Mouse (Mus musculus): ENCODE measurements around the gene Gm20388. TPM values are rescaled to one million over a fixed set of nuclear protein-coding genes. Genes with fewer than 3 reads are reported as not detected.

The Gm20388 gene
- polyA plus RNA-seq, 1 experiment from 2014 or later: not detected

DNA sequence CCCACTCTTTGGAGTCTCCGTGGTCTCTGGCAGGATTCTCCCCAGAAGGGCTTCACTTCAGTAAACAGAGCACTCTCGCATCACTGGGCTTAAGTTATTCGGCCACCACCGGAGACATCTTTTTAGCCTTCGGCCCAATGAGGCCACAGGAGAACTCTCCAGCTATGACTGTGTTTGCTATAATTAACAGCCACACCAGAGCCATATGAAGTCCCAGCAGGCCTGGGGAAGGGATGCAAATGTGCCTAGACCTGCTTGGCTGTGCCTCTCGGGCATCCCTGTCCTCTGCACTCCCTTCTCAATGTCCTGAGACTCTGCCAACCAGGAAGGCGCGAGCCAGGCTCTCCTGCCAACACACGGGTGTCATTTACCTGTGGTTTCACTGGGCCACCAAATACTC, 1946.7 kb downstream of the Gm20388 start:
- WGBS: 63% methylated on average over 9 of the region's 9 CpGs
- peaks cover 14% of the 10 kb centered on the region for H3K4me1 ChIP-seq
- no peak overlapping the region for H3K27ac ChIP-seq (replicated peaks)
- H3K4me3 ChIP-seq: no peak overlapping the region
- no peaks in the 10 kb centered on the region for H3K36me3 ChIP-seq
- no peak overlapping the region for H3K4me2 ChIP-seq
- peaks cover 19% of the 10 kb centered on the region; the same call in 1 of the 2 replicates for H3K27me3 ChIP-seq (replicated peaks)
- H3K9ac ChIP-seq: no peak overlapping the region
- H3K9me3 ChIP-seq: no peaks in the 10 kb centered on the region
- ATAC-seq (ENCODE audit: extremely low read depth, insufficient number of reproducible peaks, low FRiP score, low TSS enrichment): no peak

DNA sequence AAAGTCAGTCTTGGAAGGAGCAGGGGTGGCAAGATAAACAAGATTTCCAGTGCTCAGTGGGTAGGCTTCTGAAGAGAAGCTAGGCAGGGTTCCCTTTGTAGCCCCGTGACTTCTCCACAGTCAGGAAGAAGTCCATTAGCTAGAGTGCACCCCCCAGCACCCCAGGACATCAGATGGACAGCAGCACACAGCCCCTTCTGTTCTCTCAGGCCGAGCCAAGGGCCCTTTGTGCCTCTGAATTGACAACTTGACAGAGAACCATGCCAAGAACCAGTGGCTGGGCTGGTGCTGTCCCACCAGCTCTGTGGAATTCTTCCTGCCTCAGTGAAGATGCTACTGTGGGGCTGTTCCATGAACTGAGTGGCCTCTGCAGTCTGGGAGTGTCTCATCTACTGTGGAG, 1947.1 kb downstream of the Gm20388 start:
- WGBS: 45% methylated on average over 2 of the region's 2 CpGs
- ATAC-seq (ENCODE audit: extremely low read depth, insufficient number of reproducible peaks, low FRiP score, low TSS enrichment): no peak
- no peak overlapping the region for H3K4me3 ChIP-seq

GRCm38 (mm10) chr8:121861276-121861675, 1950.6 kb downstream of the Gm20388 start:
- 45% methylated on average over 6 of the region's 6 CpGs for WGBS
- H3K9me3 ChIP-seq: no peaks in the 10 kb centered on the region
- ATAC-seq (ENCODE audit: extremely low read depth, insufficient number of reproducible peaks, low FRiP score, low TSS enrichment): no peak; the same call in 1 of the 2 replicates
- no peak overlapping the region for H3K9ac ChIP-seq
- no peaks in the 10 kb centered on the region for H3K36me3 ChIP-seq
- no peak overlapping the region for H3K4me3 ChIP-seq
- no peaks in the 10 kb centered on the region for H3K4me1 ChIP-seq
- H3K27ac ChIP-seq (replicated peaks): no peak overlapping the region
- no peak overlapping the region for H3K4me2 ChIP-seq
- H3K27me3 ChIP-seq (replicated peaks): peaks cover 16% of the 10 kb centered on the region; the same call in 1 of the 2 replicates

More for the DNA sequence above, 1947.1 kb downstream of the Gm20388 start:
- H3K27me3 ChIP-seq (replicated peaks): peaks cover 16% of the 10 kb centered on the region; the same call in 1 of the 2 replicates
- no peaks in the 10 kb centered on the region for H3K9me3 ChIP-seq
- H3K9ac ChIP-seq: no peak overlapping the region
- no peak overlapping the region for H3K4me2 ChIP-seq
- peaks cover 10% of the 10 kb centered on the region for H3K4me1 ChIP-seq
- H3K27ac ChIP-seq (replicated peaks): no peak overlapping the region
- H3K36me3 ChIP-seq: no peaks in the 10 kb centered on the region

DNA sequence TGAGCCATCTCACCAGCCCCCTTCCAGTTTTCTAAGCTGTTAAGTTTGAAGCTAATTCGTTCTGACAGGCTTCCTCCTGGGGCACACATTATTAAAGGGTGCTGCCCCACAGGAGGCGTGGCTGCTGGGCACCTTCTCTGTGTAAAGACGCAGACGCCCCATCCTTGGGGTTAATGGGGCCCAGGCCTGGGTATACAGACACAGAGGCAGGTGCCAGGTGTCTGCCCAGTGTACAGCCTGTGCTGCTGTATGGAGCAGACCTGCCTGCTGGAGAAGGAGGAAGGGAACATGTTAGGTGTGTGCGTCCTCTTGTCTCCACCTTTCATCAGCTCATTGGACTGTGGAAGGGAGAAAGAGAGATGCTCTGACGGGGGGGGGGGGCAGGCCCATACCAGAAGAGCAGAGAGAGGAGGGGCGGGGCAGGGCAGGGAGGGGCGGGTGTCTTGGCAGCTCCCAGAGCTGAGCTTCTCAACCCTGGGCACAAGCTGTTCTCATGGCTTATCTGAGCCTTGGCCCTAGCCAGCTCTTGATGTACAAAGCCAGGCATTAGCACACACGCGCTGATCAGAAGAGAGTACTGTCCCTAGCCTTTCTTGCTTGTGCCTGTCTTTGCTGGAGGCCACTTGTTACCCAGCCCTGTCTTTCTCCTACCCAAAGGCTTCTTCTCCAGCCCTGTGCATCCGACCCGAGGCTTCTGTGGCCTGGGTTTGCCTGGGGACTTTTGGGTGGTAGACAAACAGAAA, 1951.3 kb downstream of the Gm20388 start:
- ATAC-seq (ENCODE audit: extremely low read depth, insufficient number of reproducible peaks, low FRiP score, low TSS enrichment): no peak
- Histone ChIP-seq H3K4me2 (no peak overlapping the region), H3K4me1 (no peaks in the 10 kb centered on the region), H3K9ac (no peak overlapping the region), H3K4me3 (no peak overlapping the region), H3K27me3 (replicated peaks) (peaks cover 16% of the 10 kb centered on the region; the same call in 1 of the 2 replicates), H3K27ac (replicated peaks) (no peak overlapping the region), H3K9me3 (no peaks in the 10 kb centered on the region), H3K36me3 (no peaks in the 10 kb centered on the region)
- WGBS: 61% methylated on average over 12 of the region's 12 CpGs

DNA sequence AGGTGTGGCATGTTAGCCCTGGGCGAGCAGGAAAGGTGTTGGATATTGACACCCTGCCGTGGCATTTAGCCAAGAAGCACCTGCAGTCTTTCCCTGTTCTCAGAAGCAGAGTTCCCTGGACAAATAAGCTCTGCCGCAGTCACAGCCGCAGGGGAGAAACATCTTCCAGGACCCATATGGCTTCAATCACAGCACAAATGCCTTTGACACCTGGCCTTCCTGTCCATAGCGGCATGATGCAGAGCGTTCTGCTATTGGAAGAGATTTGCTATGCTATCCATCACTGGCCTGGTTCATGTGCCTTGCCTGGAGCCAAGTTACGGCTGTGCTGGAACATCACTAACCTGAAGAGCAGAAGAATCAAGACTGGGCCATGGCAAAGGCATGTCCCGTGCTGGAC, 1954.7 kb downstream of the Gm20388 start:
- H3K9ac ChIP-seq: no peak overlapping the region
- no peaks in the 10 kb centered on the region for H3K4me1 ChIP-seq
- no peak overlapping the region for H3K4me3 ChIP-seq
- WGBS: 70% methylated on average over 8 of the region's 8 CpGs
- no peak for ATAC-seq (ENCODE audit: extremely low read depth, insufficient number of reproducible peaks, low FRiP score, low TSS enrichment)
- H3K36me3 ChIP-seq: no peaks in the 10 kb centered on the region
- H3K4me2 ChIP-seq: no peak overlapping the region
- no peaks in the 10 kb centered on the region for H3K9me3 ChIP-seq
- H3K27me3 ChIP-seq (replicated peaks): peaks cover 3% of the 10 kb centered on the region; the same call in 1 of the 2 replicates
- no peak overlapping the region for H3K27ac ChIP-seq (replicated peaks)

GRCm38 (mm10) chr8:121868196-121868595, 1957.6 kb downstream of the Gm20388 start:
- Histone ChIP-seq H3K4me3 (no peak overlapping the region), H3K27me3 (replicated peaks) (peaks cover 6% of the 10 kb centered on the region), H3K4me2 (no peak overlapping the region), H3K36me3 (no peaks in the 10 kb centered on the region), H3K9me3 (no peaks in the 10 kb centered on the region), H3K27ac (replicated peaks) (no peak overlapping the region), H3K4me1 (peaks cover 13% of the 10 kb centered on the region), H3K9ac (no peak overlapping the region)
- 85% methylated on average over 5 of the region's 5 CpGs for WGBS
- no peak for ATAC-seq (ENCODE audit: extremely low read depth, insufficient number of reproducible peaks, low FRiP score, low TSS enrichment)

DNA sequence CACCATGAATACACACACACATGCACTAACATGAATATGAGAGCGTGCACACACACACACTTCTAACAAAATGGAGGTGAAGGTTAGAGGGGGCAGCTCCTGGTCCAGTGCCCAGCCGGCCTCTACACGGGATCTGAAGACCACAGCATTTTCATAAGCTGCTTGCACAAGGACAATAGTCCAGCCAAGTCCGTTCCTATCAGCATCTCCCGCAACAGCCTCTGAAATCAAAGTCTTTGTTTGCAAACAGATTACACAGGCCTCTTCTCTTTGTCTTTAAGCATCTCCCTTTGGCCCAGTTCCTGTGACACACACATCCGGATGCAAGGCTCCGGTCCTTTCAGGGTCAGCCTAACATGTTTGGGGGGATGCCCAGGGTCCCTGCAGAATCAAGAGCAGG, 1958.3 kb downstream of the Gm20388 start:
- ATAC-seq (ENCODE audit: extremely low read depth, insufficient number of reproducible peaks, low FRiP score, low TSS enrichment): no peak
- H3K9ac ChIP-seq: no peak overlapping the region
- H3K4me1 ChIP-seq: peaks cover 14% of the 10 kb centered on the region
- no peak overlapping the region for H3K4me3 ChIP-seq
- H3K27me3 ChIP-seq (replicated peaks): peaks cover 11% of the 10 kb centered on the region
- H3K4me2 ChIP-seq: no peak overlapping the region
- 79% methylated on average over 7 of the region's 7 CpGs for WGBS
- H3K9me3 ChIP-seq: no peaks in the 10 kb centered on the region
- H3K36me3 ChIP-seq: no peaks in the 10 kb centered on the region
- no peak overlapping the region for H3K27ac ChIP-seq (replicated peaks)

- no peak overlapping the region for H3K4me2 ChIP-seq
- H3K27me3 ChIP-seq (replicated peaks): peaks cover 11% of the 10 kb centered on the region
- no peak overlapping the region for H3K9ac ChIP-seq
- H3K4me1 ChIP-seq: peaks cover 27% of the 10 kb centered on the region
- no peak for ATAC-seq (ENCODE audit: extremely low read depth, insufficient number of reproducible peaks, low FRiP score, low TSS enrichment)
- H3K9me3 ChIP-seq: no peaks in the 10 kb centered on the region
- 79% methylated on average over 2 of the region's 2 CpGs for WGBS
- no peak overlapping the region for H3K4me3 ChIP-seq
- H3K27ac ChIP-seq (replicated peaks): no peak overlapping the region
- H3K36me3 ChIP-seq: no peaks in the 10 kb centered on the region
These were observed 1959.5 kb downstream of the Gm20388 start for GRCm38 (mm10) chr8:121870190-121870589.

- Histone ChIP-seq H3K36me3 (no peaks in the 10 kb centered on the region), H3K4me1 (peaks cover 36% of the 10 kb centered on the region), H3K27ac (replicated peaks) (no peak overlapping the region), H3K9me3 (no peaks in the 10 kb centered on the region), H3K27me3 (replicated peaks) (peaks cover 11% of the 10 kb centered on the region), H3K4me3 (no peak overlapping the region), H3K4me2 (peak overlapping the region; percentile 40), H3K9ac (peak overlapping the region; percentile 7; the same call in 1 of the 2 replicates)
- ATAC-seq (ENCODE audit: extremely low read depth, insufficient number of reproducible peaks, low FRiP score, low TSS enrichment): no peak
- 22% methylated on average over 10 of the region's 10 CpGs for WGBS
These were observed 1961.3 kb downstream of the Gm20388 start for GRCm38 (mm10) chr8:121871833-121872440.

DNA sequence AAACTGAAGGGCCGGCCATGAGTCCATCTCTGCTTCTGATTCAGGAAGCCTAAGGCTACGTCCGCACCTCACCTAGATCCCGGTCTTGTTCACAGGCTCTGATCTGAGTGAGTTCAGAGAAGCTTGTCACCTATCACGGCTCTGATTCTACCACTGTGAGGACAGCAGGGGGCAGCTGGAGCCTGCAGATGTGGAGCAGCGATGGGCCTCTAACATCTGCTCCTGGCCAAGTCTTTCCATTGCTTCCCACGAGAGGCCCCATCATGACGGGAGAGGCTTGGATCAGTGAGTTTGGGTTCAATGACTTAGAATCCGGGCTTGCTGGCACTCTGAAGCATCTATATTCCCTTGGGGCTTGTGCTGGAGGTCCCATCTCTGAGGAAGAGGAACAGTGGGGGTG, 1963.4 kb downstream of the Gm20388 start:
- Histone ChIP-seq H3K36me3 (no peaks in the 10 kb centered on the region), H3K4me3 (no peak overlapping the region), H3K4me2 (no peak overlapping the region), H3K9ac (no peak overlapping the region; the same call in 1 of the 2 replicates), H3K9me3 (no peaks in the 10 kb centered on the region), H3K27ac (replicated peaks) (no peak overlapping the region), H3K27me3 (replicated peaks) (peaks cover 11% of the 10 kb centered on the region), H3K4me1 (peaks cover 41% of the 10 kb centered on the region)
- ATAC-seq (ENCODE audit: extremely low read depth, insufficient number of reproducible peaks, low FRiP score, low TSS enrichment): no peak
- 35% methylated on average over 9 of the region's 9 CpGs for WGBS

DNA sequence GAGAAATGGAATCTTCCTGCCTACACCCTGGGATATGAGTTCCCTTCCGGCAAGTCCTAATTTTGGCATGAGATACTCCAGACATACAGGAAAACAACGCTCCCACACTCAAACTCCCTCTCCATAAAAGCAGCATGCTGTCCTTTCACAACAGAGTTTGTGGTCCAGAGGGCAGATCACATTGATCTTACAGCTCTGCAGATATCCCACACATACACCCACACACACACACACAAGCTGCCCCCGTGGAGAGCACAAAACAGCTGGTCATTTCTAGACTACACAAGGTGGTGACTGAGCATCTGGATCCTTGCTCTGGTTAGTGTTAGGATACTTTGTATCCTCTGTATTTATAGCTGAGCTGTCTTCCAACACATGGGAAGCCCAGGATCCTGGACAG, 1964.4 kb downstream of the Gm20388 start:
- no peaks in the 10 kb centered on the region for H3K36me3 ChIP-seq
- no peak overlapping the region for H3K4me2 ChIP-seq
- 0 out of 2 replicates have a peak overlapping the region, but pooled peaks have one; percentile 3 for H3K9ac ChIP-seq
- H3K4me1 ChIP-seq: peaks cover 41% of the 10 kb centered on the region
- H3K4me3 ChIP-seq: no peak overlapping the region
- peaks cover 11% of the 10 kb centered on the region for H3K27me3 ChIP-seq (replicated peaks)
- 39% methylated on average over 3 of the region's 3 CpGs for WGBS
- no peaks in the 10 kb centered on the region for H3K9me3 ChIP-seq
- no peak for ATAC-seq (ENCODE audit: extremely low read depth, insufficient number of reproducible peaks, low FRiP score, low TSS enrichment)
- peak overlapping the region; percentile 21 for H3K27ac ChIP-seq (replicated peaks)

Data from heart, embryonic 13.5 days (tissue).